Mouse (Mus musculus) stomach, postnatal 0 days (tissue): ENCODE results near the gene Ly6g6c. TPM values are rescaled to one million over a fixed set of nuclear protein-coding genes. Genes with fewer than 3 reads are reported as not detected.
A peak's percentile ranks its signal among the peaks of the same experiment; 100 is the strongest.

ENCODE experiments used
- ATAC-seq: fragments of 200-750 bp; cut with Nextera tagmentation; 2 replicates; pipeline ENCODE4 v1.8.0; 2017; ENCODE audit not compliant: low FRiP score, low TSS enrichment
- DNase-seq: peaks from one replicate; pipeline ENCODE4 v3.0.0-alpha.2; 2016; ENCODE audit warnings: low spot score
- H3K27ac ChIP-seq: fragments of 300-500 bp; sonication (generic); replicated peaks from 2 replicates; pipeline ENCODE4 v1.5.1; 2014; ENCODE audit warnings: mild to moderate bottlenecking, control low read depth
- H3K27me3 ChIP-seq: fragments of 300-500 bp; sonication (generic); 2 replicates; pipeline ENCODE4 v1.6.1; 2014; ENCODE audit warnings: low read length; ENCODE audit not compliant: control insufficient read depth, insufficient read depth
- H3K36me3 ChIP-seq: fragments of 300-500 bp; sonication (generic); 2 replicates; pipeline ENCODE4 v1.6.1; 2014; ENCODE audit warnings: low read length, mixed read lengths; ENCODE audit not compliant: control insufficient read depth, insufficient read depth
- H3K4me1 ChIP-seq: fragments of 300-500 bp; sonication (generic); replicated peaks from 2 replicates; pipeline ENCODE4 v1.6.1; 2014; ENCODE audit warnings: antibody characterized with exemption; ENCODE audit not compliant: control insufficient read depth, insufficient read depth
- H3K4me2 ChIP-seq: fragments of 300-500 bp; sonication (generic); replicated peaks from 2 replicates; pipeline ENCODE4 v1.6.1; 2014; ENCODE audit warnings: low read depth, mild to moderate bottlenecking, control low read depth, moderate library complexity
- H3K4me3 ChIP-seq: fragments of 300-500 bp; sonication (generic); 2 replicates; pipeline ENCODE4 v1.5.1; 2014; ENCODE audit warnings: low read depth, low read length, control low read depth
- H3K9ac ChIP-seq: fragments of 300-500 bp; sonication (generic); 2 replicates; pipeline ENCODE4 v1.6.1; 2014; ENCODE audit warnings: mild to moderate bottlenecking, low read length, control low read depth, mixed read lengths
- H3K9me3 ChIP-seq: fragments of 300-500 bp; sonication (generic); 2 replicates; pipeline ENCODE4 v1.6.1; 2016; ENCODE audit warnings: low read length; ENCODE audit not compliant: control insufficient read depth
- CTCF ChIP-seq: IDR thresholded peaks from 2 replicates; pipeline ENCODE4 v1.5.1; 2016; ENCODE audit warnings: antibody characterized with exemption, low read depth, mild to moderate bottlenecking, moderate library complexity
- EP300 ChIP-seq: optimal IDR thresholded peaks from 2 replicates; pipeline ENCODE3; 2016; ENCODE audit warnings: antibody characterized with exemption
- WGBS: fragments of 180-500 bp; shearing (Covaris S2); extraction: QIAGEN DNeasy Blood & Tissue Kit; methylation state at CpG from one replicate; pipeline ENCODE4 v1.1.7; 2014; 5-methylcytosine and 5-hydroxymethylcytosine counted together
- polyA plus RNA-seq: library from polyadenylated mRNA; unstranded; fragments of >200 nt; fragmentation: Nextera tagmentation; extraction: Ambion mirVana; gene quantifications from 2 replicates; pipeline ENCODE4 v1.2.1, GENCODE M21; 2015

Gene Ly6g6c
- 260 and 317 TPM in 2 replicates for polyA plus RNA-seq

GRCm38 (mm10) chr17:35064951-35065947 lies at the start of gene Ly6g6c:
Gene Ly6g6c, plus strand, starts transcription at chr17:35065388.
- Histone ChIP-seq H3K4me1 (0 out of 2 replicates have a peak, but pooled peaks cover 2% of the 10 kb centered on the region), H3K4me2 (peak within 1 kb of the TSS; percentile 63), H3K36me3 (peaks cover 7% of the 10 kb centered on the region; the same call in 1 of the 2 replicates), H3K4me3 (peak within 1 kb of the TSS; percentile 41), H3K27me3 (no peaks in the 10 kb centered on the region), H3K9me3 (no peaks in the 10 kb centered on the region), H3K9ac (peak within 1 kb of the TSS; percentile 38), H3K27ac (peak within 1 kb of the TSS; percentile 87)
- TF ChIP-seq CTCF (peak; percentile 43), EP300 (peak; percentile 26)
- ATAC-seq (peak; percentile 90), DNase-seq (peak; percentile 93)
- 5% methylated on average over 47 of the region's 48 CpGs for WGBS

GRCm38 (mm10) chr17:35016376-35016775 lies 48.8 kb upstream of the Ly6g6c start, which contains the start of gene Vwa7:
Gene Vwa7, plus strand, starts transcription at chr17:35016579.
- TF ChIP-seq CTCF = no peak
- no peak for TF ChIP-seq EP300
- Histone ChIP-seq H3K4me3 (no peak within 1 kb of the TSS), H3K9me3 (no peaks in the 10 kb centered on the region), H3K27me3 (no peaks in the 10 kb centered on the region), H3K27ac (peak within 1 kb of the TSS; percentile 76), H3K9ac (peak within 1 kb of the TSS; percentile 4; the same call in 1 of the 2 replicates), H3K4me1 (no peaks in the 10 kb centered on the region), H3K4me2 (no peak within 1 kb of the TSS), H3K36me3 (peaks cover 34% of the 10 kb centered on the region)
- DNase-seq (peak; percentile 71), ATAC-seq (peak; percentile 51)
- 24% methylated on average over 11 of the region's 12 CpGs for WGBS

- peaks cover 28% of the 10 kb centered on the region for H3K36me3 ChIP-seq
- peak overlapping the region; percentile 4; the same call in 1 of the 2 replicates for H3K9ac ChIP-seq
- WGBS = 71% methylated on average over 10 of the region's 10 CpGs
- peak overlapping the region; percentile 76 for H3K27ac ChIP-seq
- H3K9me3 ChIP-seq = no peaks in the 10 kb centered on the region
- H3K4me1 ChIP-seq = no peaks in the 10 kb centered on the region
- DNase-seq (peak; percentile 53), ATAC-seq (peak; percentile 13; the same call in 1 of the 2 replicates)
- H3K4me3 ChIP-seq = no peak overlapping the region
- no peak overlapping the region for H3K4me2 ChIP-seq
- TF ChIP-seq CTCF (no peak), EP300 (no peak)
- H3K27me3 ChIP-seq = no peaks in the 10 kb centered on the region
These were observed 48.1 kb upstream of the Ly6g6c start for GRCm38 (mm10) chr17:35016791-35017705.

- TF ChIP-seq CTCF (no peak), EP300 (no peak)
- Histone ChIP-seq H3K4me3 (no peak overlapping the region), H3K36me3 (peaks cover 24% of the 10 kb centered on the region), H3K4me1 (no peaks in the 10 kb centered on the region), H3K9ac (no peak overlapping the region), H3K27me3 (no peaks in the 10 kb centered on the region), H3K27ac (no peak overlapping the region), H3K9me3 (no peaks in the 10 kb centered on the region), H3K4me2 (no peak overlapping the region)
- whole genome bisulfite sequencing = 65% methylated on average over 14 of the region's 14 CpGs
- DNase-seq (no peak), ATAC-seq (no peak)
These were observed 47.5 kb upstream of the Ly6g6c start for GRCm38 (mm10) chr17:35017706-35018030.

- no peak overlapping the region for H3K27ac ChIP-seq
- WGBS = 62% methylated on average over 3 of the region's 3 CpGs
These were observed 47.0 kb upstream of the Ly6g6c start for GRCm38 (mm10) chr17:35018171-35018570.

More at GRCm38 (mm10) chr17:35018171-35018570, 47.0 kb upstream of the Ly6g6c start:
- Histone ChIP-seq H3K9ac (no peak overlapping the region), H3K36me3 (peaks cover 20% of the 10 kb centered on the region), H3K4me1 (no peaks in the 10 kb centered on the region), H3K9me3 (no peaks in the 10 kb centered on the region), H3K4me2 (no peak overlapping the region), H3K27me3 (no peaks in the 10 kb centered on the region), H3K4me3 (no peak overlapping the region)
- ATAC-seq (no peak), DNase-seq (peak; percentile 48)
- no peak for TF ChIP-seq CTCF
- TF ChIP-seq EP300 = no peak
